Mouse (Mus musculus): Measurements from ENCODE around the gene Ripk1. TPM values are rescaled to one million over a fixed set of nuclear protein-coding genes. Genes with fewer than 3 reads are reported as not detected.
A peak's percentile ranks its signal among the peaks of the same experiment; 100 is the strongest.
"Not testable (repeated sequence)": the region's sequence is repeated elsewhere in the genome, so short reads cannot be mapped to it uniquely, and the experiment has no call there.

Ripk1 gene
- total and polyA plus RNA-seq, 3 experiments, result 12.7 to 31.9 (median 27.2) TPM

- DNase-seq, result peak; percentile 95
These were observed 35.3 kb downstream of the Ripk1 start, which contains the start of gene Bphl for GRCm38 (mm10) chr13:34037172-34038055. Gene Bphl (plus strand): TSS chr13:34037597.

DNA sequence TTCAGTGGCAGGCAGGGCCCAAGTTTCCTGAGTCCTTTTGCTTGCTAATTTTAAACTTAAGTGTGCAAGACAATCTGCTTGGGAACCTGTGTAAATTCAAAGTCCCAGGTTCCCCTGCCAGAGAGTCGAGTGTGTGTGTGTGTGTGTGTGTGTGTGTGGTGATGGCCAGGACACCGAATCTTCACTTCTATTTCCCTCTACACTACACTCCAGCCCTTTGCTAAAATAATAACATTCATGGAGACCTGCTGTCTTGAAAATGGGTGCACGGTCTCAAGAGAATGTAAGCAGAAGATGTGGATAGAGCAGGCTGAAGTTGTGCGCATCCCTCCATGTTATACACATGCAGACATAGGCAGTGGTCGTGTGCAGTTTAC lies 35.9 kb downstream of the Ripk1 start:
- no peak for DNase-seq

DNA sequence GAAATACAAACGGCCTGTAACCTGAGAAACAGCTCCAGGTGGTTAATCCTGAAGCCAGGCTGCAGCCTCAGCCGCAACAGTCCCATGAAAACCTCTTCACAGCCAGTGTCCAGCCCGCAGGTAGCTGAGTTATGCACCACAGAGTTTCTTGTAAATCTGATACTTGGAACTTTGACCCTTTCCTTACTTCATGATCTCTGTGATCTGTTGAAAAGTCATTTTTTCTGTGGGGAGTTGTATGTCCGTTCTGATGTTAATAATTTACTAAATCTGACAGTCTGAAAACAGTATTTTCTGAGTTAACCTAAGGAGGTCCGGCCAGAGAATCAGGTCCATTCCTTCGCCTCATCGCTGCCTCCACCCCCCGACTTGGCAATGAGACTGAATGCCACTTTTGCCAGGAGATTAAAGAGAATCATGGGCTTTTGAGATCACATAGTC lies 36.8 kb downstream of the Ripk1 start:
- no peak for DNase-seq

- no peak for DNase-seq
These were observed 37.9 kb downstream of the Ripk1 start for GRCm38 (mm10) chr13:34040091-34040490.

DNA sequence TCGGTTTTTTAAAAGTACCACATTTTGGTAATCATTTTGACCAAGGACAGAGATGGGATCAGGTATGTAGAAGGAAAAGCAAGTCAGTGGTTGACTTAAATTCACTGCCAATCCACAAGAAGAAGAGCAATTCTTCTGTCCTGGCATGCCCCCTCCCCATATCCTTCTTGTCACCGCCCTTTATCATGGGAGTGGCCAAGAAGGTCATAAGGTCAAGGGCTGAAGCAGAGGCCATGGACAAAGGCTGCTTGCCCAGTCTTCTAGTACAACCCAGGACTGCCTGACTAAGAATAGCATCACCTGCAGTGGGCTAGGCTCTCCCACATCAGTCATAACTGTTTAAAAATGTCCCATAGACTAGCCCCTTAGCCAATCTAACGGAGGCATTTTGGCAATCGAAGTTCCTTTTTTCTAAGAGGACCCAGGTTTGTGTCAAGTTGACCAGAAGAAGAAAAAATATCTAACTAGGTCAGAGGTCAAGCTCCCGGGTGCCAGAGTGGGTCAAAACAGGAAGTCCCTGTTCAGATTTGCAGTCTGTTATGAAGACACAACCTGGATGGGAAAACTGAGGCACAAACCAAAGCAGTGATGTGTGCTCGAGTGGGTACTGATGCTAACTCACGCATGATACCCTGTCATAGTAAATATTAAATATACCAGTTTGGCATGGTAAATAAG lies 41.7 kb downstream of the Ripk1 start:
- DNase-seq, result no peak

- no peak for DNase-seq
These were observed 43.5 kb downstream of the Ripk1 start for GRCm38 (mm10) chr13:34045511-34046249.

- peak; percentile 75 for DNase-seq
These were observed 44.4 kb downstream of the Ripk1 start for GRCm38 (mm10) chr13:34046421-34047012.

DNA sequence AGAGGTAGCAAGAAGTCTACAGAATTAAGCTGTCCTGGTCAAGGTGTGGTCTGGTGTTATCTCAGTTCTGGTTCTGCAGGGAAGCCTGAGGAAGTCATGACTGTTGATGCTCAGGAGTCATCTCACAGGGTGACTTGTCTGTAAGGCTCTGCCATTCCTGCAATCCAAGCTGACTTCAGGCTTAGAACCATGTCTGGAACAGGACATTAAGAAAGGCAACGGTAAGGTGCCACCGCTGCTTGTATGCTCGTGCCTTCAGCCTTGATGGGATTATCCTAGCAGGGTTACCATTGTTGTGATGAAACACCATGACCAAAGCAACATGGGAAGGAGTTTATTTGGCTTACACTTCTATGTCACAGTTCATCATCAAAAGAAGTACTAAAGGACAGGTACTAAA lies 45.4 kb downstream of the Ripk1 start:
- no peak for DNase-seq

DNA sequence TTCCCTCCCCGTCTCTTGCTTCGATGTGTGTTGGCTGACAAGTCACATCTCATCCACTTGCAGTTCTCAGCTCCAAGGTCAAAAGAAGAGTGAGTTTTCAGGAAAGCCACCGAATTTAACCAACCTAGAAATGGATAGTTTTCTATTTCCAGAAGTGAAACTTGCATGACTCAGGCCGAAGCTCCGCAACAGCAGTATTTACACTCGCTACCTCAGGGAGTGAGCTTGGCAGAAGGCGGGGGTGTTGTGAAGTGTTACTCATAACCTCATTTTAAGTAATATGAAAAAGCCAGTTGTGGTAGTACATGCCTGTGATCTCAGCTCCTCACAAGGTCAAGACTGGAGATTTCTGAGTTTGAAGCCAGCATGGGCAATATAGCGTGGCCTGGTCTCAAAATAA lies 48.3 kb downstream of the Ripk1 start:
- peak; percentile 63 for DNase-seq

DNA sequence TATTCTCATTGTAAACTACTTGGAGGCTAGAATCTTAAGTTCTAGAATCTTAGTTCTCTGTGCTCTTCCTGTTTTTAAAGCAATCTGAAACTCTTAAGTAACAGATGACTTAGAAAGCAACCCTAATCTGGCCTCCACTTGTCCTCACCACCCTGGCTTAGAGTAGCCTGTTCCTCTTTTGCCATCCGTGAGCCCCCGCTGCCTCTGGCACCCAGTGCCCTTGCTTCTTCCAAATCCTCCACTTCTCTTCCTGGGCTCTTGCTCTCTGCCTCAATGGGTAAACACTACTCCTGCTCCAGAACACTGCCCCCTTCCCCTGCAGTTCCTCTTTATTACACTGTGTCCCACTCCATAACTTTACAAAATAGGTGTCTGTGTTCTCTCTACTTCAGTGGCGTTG lies 49.5 kb downstream of the Ripk1 start:
- no peak for DNase-seq

DNA sequence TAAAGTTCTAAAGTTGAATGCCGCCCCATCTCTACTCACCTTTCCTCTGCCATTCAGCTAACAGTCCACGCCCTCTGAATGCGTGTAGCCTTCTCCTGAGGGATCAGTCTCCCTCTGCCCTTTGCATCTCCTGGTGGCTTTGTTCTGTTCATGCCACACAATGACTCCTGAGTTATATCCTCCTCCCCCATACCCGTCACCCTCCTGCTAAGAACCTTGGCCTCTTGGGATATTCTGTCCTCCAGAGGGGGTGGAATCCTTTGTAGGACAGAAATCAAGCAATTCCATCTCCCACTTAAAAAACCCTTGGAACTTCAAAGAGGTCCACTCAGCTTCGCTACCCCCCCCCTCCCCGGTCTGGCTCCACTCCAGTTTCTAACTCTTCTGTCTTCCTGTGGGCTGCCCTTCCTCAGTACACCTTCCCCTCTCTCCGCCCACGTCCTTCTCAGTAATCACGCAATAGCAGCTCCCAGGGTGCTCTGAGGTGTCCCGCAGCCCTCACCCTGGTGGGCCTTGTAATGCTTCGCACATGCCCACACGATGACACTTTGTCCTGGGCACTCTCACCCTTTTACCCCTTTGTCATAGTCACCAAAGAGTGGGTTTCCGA lies 51.6 kb downstream of the Ripk1 start:
- DNase-seq, result peak; percentile 19

DNA sequence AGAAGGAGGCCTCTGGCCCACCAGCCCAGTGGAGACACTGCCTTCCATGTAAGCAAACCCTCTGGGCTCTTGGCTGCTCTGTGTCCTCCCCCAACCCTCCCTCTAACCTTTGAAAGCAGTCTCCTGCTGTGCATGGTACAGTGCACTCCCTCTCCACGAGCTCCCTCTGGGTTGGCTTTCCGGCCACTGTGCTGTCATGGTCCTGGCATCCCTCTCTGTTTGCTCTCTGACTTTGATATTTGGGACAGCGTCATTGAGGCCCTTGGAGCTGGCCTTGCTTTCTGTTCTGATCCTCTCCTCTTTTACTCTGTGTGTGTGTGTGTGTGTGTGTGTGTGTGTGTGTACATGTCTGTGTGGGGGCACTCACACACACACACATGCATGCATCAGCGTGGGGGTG lies 52.2 kb downstream of the Ripk1 start:
- DNase-seq, result peak; percentile 57

GRCm38 (mm10) chr13:34054983-34055382 lies 52.8 kb downstream of the Ripk1 start:
- DNase-seq, result no peak

- peak; percentile 46 for DNase-seq
These were observed 55.1 kb downstream of the Ripk1 start for GRCm38 (mm10) chr13:34057252-34057651.

DNA sequence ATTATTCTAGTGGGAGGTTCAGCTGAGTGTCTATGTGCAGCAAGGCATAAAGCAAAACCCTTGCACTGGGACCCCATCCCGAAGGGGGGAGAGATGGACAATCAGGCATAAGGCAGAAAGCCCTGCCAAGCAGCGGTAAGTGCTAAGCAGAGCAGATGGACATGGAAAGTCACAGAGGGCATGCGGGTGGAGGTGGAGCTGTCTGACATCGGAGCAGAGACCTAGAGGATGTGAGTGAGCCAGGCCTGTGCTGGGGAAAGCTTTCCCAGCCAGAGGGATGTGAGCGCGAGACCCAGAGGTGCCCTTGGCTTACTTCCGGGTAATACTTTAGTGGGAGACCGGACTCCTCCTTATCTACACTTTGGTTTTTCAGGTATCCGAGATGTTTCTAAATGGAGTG lies 57.9 kb downstream of the Ripk1 start:
- DNase-seq, result no peak

DNA sequence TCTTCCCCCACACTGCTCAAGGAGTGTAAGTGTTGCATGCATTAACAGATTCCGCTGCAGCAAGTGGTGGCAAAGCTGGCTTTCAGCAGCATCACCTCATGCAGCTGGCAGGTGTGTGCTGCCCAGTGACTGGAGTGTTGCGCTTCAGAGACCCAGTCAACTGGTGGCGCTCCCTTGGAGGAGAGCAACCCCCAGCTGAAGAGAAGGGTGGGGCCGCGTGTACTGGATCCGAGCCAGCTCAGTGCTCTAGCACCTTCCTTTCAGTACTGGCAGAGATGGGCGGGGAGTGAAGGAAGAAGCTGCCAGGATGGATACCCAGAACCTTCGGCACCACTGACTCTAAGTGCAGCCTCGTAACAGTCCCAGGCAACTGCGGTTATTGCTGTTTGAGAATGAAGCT lies 60.3 kb downstream of the Ripk1 start:
- DNase-seq, result no peak

DNA sequence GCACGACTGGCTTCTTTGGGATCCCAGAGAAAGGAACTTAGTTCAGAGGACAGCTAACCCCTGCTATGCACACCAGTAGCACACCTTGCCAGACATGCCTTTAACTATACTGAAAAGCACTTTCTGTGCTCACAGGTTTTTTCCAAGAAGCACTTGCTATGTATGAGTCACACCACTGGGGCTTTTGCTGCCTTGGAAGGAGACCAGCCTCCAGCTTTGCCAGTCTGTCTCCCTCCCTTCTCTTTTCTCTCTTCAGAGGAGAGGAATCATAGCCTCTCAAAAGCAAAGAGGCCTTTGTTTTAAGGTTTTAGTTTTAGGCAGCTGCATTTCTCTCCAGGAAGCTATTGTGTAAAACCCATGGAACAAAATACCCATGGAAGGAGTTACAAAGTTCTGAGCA lies 64.2 kb downstream of the Ripk1 start:
- DNase-seq, result peak; percentile 61

- DNase-seq, result no peak
These were observed 68.1 kb downstream of the Ripk1 start for GRCm38 (mm10) chr13:34070296-34070695.

GRCm38 (mm10) chr13:34071836-34072235 lies 69.7 kb downstream of the Ripk1 start:
- DNase-seq, result no peak

DNA sequence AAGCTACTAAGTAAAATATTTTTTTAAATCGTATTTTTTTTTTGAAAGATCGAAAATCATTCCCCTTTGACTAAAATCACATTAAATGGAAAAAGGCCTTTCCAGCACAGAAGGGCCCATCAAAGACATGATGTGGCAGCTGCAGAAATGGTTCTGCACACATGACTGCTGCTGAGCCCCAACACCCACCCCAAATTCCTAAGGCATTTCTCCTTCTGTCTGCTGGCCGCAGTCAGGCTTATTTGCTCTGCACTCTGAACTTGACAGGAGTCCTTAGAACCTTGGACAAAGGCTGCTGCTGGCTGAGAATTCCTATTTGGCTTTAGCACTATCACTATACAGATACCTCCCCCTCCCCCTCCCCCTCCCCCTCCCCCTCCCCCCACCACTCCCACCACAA lies 70.7 kb downstream of the Ripk1 start:
- no peak for DNase-seq

DNA sequence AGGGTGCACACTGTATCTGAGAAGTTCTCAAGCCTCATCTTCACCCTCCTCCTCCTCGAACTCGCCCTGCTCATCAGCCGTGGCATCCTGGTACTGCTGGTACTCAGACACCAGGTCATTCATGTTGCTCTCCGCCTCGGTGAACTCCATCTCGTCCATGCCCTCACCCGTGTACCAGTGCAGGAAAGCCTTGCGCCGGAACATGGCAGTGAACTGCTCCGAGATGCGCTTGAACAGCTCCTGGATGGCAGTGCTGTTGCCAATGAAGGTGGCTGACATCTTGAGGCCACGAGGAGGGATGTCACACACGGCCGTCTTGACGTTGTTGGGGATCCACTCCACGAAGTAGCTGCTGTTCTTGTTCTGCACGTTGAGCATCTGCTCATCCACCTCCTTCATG lies 72.3 kb downstream of the Ripk1 start:
- DNase-seq, result not testable (repeated sequence)

DNA sequence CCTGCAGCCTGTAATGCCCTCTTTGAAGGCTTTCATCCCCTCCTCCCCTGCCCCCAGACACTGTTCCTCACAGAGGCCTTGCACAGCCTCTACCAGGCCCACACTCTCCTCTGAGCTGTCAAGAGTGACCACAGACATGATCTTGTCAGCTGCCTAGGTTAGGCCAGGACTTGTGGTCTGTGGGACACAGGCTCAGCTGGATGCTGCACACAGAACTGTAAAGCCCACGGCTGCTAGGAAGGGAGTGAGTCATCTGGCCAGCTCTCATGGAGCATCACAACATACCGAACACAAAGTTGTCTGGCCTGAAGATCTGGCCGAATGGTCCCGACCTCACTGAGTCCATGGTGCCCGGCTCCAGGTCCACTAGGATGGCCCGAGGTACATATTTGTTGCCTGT lies 73.7 kb downstream of the Ripk1 start:
- DNase-seq, result not testable (repeated sequence)
